Mouse (Mus musculus): Measurements from ENCODE around the gene Susd2. TPM values are rescaled to one million over a fixed set of nuclear protein-coding genes. Genes with fewer than 3 reads are reported as not detected.

Gene Susd2
- polyA plus RNA-seq, 2 experiments = 0.84 to 1.0 TPM

GRCm38 (mm10) chr10:75620818-75621217 is 23.0 kb downstream of the Susd2 start:
- 32% methylated on average over 3 of the region's 3 CpGs for WGBS (ENCODE audit: insufficient replicate concordance)
- TF ChIP-seq CTCF (IDR thresholded peaks at IDR 0.05; ENCODE audit: low read depth) (peak; percentile 47), EP300 (IDR thresholded peaks at IDR 0.05; ENCODE audit: low read depth) (no peak)
- H3K27me3 ChIP-seq (ENCODE audit: control insufficient read depth, insufficient read depth, low read length) = no peaks in the 10 kb centered on the region
- H3K9me3 ChIP-seq (ENCODE audit: control insufficient read depth, low read length) = no peaks in the 10 kb centered on the region
- DNase-seq (ENCODE audit: low read depth in 3 of 3, low spot score in 3 of 3) = no peak
- H3K4me2 ChIP-seq (ENCODE audit: low read depth) = no peak overlapping the region
- H3K4me3 ChIP-seq (ENCODE audit: insufficient read depth in 1 of 2, low read depth in 2 of 2, low read length in 2 of 2) = no peak overlapping the region
- no peak overlapping the region for H3K27ac ChIP-seq
- no peaks in the 10 kb centered on the region for H3K36me3 ChIP-seq (replicated peaks; ENCODE audit: control insufficient read depth, insufficient read depth, low read depth)
- H3K9ac ChIP-seq (replicated peaks) = no peak overlapping the region
- no peak for ATAC-seq (ENCODE audit: insufficient read depth)
- no peaks in the 10 kb centered on the region for H3K4me1 ChIP-seq (replicated peaks; ENCODE audit: control insufficient read depth in 2 of 2, insufficient read depth in 2 of 2, low read length in 1 of 2)

- Histone ChIP-seq H3K4me1 (replicated peaks; ENCODE audit: control insufficient read depth in 2 of 2, insufficient read depth in 2 of 2, low read length in 1 of 2) (no peaks in the 10 kb centered on the region), H3K27ac (no peak overlapping the region), H3K9me3 (ENCODE audit: control insufficient read depth, low read length) (no peaks in the 10 kb centered on the region), H3K36me3 (replicated peaks; ENCODE audit: control insufficient read depth, insufficient read depth, low read depth) (no peaks in the 10 kb centered on the region), H3K4me3 (ENCODE audit: insufficient read depth in 1 of 2, low read depth in 2 of 2, low read length in 2 of 2) (no peak overlapping the region), H3K9ac (replicated peaks) (no peak overlapping the region), H3K4me2 (ENCODE audit: low read depth) (no peak overlapping the region), H3K27me3 (ENCODE audit: control insufficient read depth, insufficient read depth, low read length) (no peaks in the 10 kb centered on the region)
- no peak for ATAC-seq (ENCODE audit: insufficient read depth)
- no peak for DNase-seq (ENCODE audit: low read depth in 3 of 3, low spot score in 3 of 3)
- 38% methylated on average over 4 of the region's 4 CpGs for WGBS (ENCODE audit: insufficient replicate concordance)
- TF ChIP-seq CTCF (IDR thresholded peaks at IDR 0.05; ENCODE audit: low read depth) (no peak), EP300 (IDR thresholded peaks at IDR 0.05; ENCODE audit: low read depth) (no peak)
These were observed 27.8 kb downstream of the Susd2 start for GRCm38 (mm10) chr10:75616044-75616443.

GRCm38 (mm10) chr10:75610486-75610885 is 33.3 kb downstream of the Susd2 start:
- ATAC-seq (ENCODE audit: insufficient read depth) = no peak
- H3K9ac ChIP-seq (replicated peaks) = no peak overlapping the region
- no peaks in the 10 kb centered on the region for H3K4me1 ChIP-seq (replicated peaks; ENCODE audit: control insufficient read depth in 2 of 2, insufficient read depth in 2 of 2, low read length in 1 of 2)
- 44% methylated on average over 7 of the region's 7 CpGs for WGBS (ENCODE audit: insufficient replicate concordance)
- no peak overlapping the region for H3K4me2 ChIP-seq (ENCODE audit: low read depth)
- no peak overlapping the region for H3K27ac ChIP-seq
- no peak for DNase-seq (ENCODE audit: low read depth in 3 of 3, low spot score in 3 of 3)
- TF ChIP-seq EP300 (IDR thresholded peaks at IDR 0.05; ENCODE audit: low read depth) (no peak), CTCF (IDR thresholded peaks at IDR 0.05; ENCODE audit: low read depth) (no peak)
- no peak overlapping the region for H3K4me3 ChIP-seq (ENCODE audit: insufficient read depth in 1 of 2, low read depth in 2 of 2, low read length in 2 of 2)
- no peaks in the 10 kb centered on the region for H3K36me3 ChIP-seq (replicated peaks; ENCODE audit: control insufficient read depth, insufficient read depth, low read depth)
- H3K9me3 ChIP-seq (ENCODE audit: control insufficient read depth, low read length) = no peaks in the 10 kb centered on the region
- H3K27me3 ChIP-seq (ENCODE audit: control insufficient read depth, insufficient read depth, low read length) = no peaks in the 10 kb centered on the region

- Histone ChIP-seq H3K36me3 (replicated peaks; ENCODE audit: control insufficient read depth, insufficient read depth, low read depth) (no peaks in the 10 kb centered on the region), H3K9ac (replicated peaks) (no peak overlapping the region), H3K27me3 (ENCODE audit: control insufficient read depth, insufficient read depth, low read length) (no peaks in the 10 kb centered on the region), H3K27ac (no peak overlapping the region), H3K4me3 (ENCODE audit: insufficient read depth in 1 of 2, low read depth in 2 of 2, low read length in 2 of 2) (no peak overlapping the region), H3K4me1 (replicated peaks; ENCODE audit: control insufficient read depth in 2 of 2, insufficient read depth in 2 of 2, low read length in 1 of 2) (no peaks in the 10 kb centered on the region), H3K4me2 (ENCODE audit: low read depth) (no peak overlapping the region), H3K9me3 (ENCODE audit: control insufficient read depth, low read length) (no peaks in the 10 kb centered on the region)
- no peak for ATAC-seq (ENCODE audit: insufficient read depth)
- 73% methylated on average over 11 of the region's 11 CpGs for WGBS (ENCODE audit: insufficient replicate concordance)
- no peak for DNase-seq (ENCODE audit: low read depth in 3 of 3, low spot score in 3 of 3)
- TF ChIP-seq EP300 (IDR thresholded peaks at IDR 0.05; ENCODE audit: low read depth) (no peak), CTCF (IDR thresholded peaks at IDR 0.05; ENCODE audit: low read depth) (no peak)
These were observed 34.8 kb downstream of the Susd2 start for GRCm38 (mm10) chr10:75608975-75609374.

GRCm38 (mm10) chr10:75607253-75607652 is 36.6 kb downstream of the Susd2 start:
- no peaks in the 10 kb centered on the region for H3K27me3 ChIP-seq (ENCODE audit: control insufficient read depth, insufficient read depth, low read length)
- TF ChIP-seq EP300 (IDR thresholded peaks at IDR 0.05; ENCODE audit: low read depth) (no peak), CTCF (IDR thresholded peaks at IDR 0.05; ENCODE audit: low read depth) (no peak)
- no peak overlapping the region for H3K9ac ChIP-seq (replicated peaks)
- H3K9me3 ChIP-seq (ENCODE audit: control insufficient read depth, low read length) = no peaks in the 10 kb centered on the region
- no peak overlapping the region for H3K4me2 ChIP-seq (ENCODE audit: low read depth)
- 60% methylated on average over 4 of the region's 4 CpGs for WGBS (ENCODE audit: insufficient replicate concordance)
- no peak overlapping the region for H3K4me3 ChIP-seq (ENCODE audit: insufficient read depth in 1 of 2, low read depth in 2 of 2, low read length in 2 of 2)
- no peaks in the 10 kb centered on the region for H3K36me3 ChIP-seq (replicated peaks; ENCODE audit: control insufficient read depth, insufficient read depth, low read depth)
- no peak overlapping the region for H3K27ac ChIP-seq
- DNase-seq (ENCODE audit: low read depth in 3 of 3, low spot score in 3 of 3) (no peak), ATAC-seq (ENCODE audit: insufficient read depth) (no peak)
- H3K4me1 ChIP-seq (replicated peaks; ENCODE audit: control insufficient read depth in 2 of 2, insufficient read depth in 2 of 2, low read length in 1 of 2) = no peaks in the 10 kb centered on the region

Data from liver, embryonic 14.5 days (tissue).